Mouse (Mus musculus): ENCODE data around the gene Gm28038.
A peak's percentile ranks its signal among the peaks of the same experiment; 100 is the strongest.

The Gm28038 gene

DNA sequence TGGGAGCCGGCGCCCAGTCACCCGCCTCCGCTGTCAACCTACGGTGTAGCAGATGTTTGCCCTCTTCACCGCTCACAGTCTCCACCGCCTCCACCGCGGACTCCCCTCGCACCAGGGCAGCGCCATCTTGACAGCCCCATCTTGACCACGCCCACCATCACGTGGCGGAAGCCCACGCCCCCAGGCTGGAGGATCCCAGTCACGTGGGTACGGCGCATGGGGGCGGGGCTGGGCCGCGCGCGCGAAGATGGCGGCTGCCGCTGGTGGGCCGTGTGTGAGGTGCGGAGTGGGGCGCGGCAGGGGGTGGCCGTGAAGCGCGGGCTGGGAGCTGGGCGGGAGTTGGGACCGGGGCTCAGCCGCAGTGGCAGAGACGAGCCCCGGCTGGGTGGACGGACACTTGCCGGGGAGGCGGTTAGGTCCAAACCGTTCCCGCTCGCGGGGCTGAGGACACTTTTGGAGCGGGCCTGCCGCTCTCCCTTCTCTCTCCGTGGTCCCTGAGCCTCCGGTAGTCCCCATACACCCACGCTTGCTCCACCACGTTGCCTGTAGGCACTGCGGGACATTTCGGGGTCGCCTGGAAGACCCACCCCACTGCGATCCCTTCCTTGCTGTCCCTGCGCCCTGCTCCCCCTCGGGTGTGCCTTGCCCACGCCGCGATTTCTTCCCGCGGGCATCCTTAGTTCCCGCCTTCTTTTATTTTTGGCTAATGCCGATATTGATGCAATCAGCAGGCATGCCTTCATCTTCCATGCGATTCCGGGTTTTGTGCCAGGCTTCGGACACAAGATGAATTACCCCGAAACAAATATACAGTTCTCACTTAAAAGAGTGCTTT lies 5.6 kb downstream of the Gm28038 start, which contains the start of the genes Dolk and Nup188:
Dolk (minus strand) TSS at position 143 of the 835 bp plus-strand sequence.
Nup188 (plus strand) TSS at position 206 of the 835 bp plus-strand sequence.
- DNase-seq (ENCODE audit: low spot score) = peak; percentile 96

DNA sequence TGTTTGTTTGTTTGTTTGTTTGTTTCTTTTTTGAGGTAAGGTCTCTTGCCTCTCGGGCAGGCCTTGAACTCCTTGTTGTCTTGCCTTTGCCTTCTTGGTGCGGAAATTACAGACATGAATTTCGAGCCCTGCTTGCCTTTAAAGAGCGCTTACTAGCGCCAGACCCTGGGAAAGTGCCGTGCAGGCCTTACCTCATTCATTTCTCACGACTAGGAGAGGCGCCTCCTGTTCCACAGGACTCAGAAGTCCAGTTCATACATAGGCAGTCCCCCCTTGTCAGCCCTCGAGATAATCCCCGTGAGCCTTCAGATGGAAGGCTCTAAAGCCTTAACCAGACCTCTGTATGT lies 6.2 kb downstream of the Gm28038 start:
- no peak for DNase-seq (ENCODE audit: low spot score)

DNA sequence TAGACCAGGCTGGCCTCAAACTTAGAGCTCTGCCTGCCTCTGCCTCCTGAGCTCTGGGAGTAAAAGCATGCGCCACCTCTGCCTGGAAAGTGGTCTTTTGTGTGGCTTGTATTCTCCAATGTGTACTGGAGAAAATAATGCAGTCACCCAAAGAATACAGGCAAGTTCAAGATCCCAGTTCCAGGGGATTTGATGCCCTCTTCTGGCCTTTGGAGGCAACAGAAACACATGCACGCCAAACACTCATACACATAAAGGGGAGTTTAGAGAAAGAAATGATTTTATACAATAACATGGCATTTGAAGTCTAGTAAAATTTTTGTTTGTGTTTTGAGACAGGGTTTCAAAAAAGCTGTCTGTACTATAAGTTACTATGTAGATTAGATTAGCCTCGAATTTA lies 18.7 kb downstream of the Gm28038 start:
- DNase-seq (ENCODE audit: low spot score) = no peak

DNA sequence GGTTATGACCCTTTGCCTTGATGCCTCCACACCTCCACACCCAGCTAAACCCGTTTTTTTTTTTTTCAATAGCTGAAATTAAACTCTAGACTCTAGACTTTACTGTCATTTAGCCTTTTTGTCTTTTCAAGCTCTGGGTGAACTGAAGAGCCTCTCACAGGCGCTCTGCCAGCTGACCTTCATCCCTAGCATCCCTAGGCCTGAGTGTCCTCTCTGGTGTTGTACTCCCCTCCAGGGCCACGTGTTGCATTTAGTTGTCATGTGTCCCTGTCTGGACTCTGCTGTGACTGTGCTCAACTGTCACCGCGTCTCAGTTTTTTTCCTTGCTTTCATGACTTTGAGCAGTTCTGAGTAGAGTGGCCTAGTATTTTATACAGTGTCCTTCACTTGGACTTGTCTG lies 19.1 kb downstream of the Gm28038 start:
- no peak for DNase-seq (ENCODE audit: low spot score)

DNA sequence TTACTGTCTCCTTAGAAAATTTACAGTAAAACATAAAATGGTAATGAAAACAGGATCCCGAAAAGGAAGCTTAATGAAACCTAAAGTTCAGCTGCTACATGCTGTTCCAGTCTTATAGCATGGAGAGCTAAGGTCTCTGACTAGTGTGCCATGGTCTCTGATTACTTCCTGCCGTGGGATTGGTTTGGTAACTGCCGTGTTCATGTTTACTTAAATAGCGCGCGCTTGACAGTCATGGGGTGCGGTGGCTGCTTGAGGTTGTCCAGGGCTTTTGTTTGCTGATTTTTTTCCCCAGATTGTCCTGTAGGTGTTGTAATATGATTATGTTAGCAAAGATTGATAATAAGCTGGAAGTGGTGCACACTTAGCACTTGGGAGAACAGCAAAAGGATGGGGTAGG lies 25.2 kb downstream of the Gm28038 start:
- DNase-seq (ENCODE audit: low spot score) = no peak

DNA sequence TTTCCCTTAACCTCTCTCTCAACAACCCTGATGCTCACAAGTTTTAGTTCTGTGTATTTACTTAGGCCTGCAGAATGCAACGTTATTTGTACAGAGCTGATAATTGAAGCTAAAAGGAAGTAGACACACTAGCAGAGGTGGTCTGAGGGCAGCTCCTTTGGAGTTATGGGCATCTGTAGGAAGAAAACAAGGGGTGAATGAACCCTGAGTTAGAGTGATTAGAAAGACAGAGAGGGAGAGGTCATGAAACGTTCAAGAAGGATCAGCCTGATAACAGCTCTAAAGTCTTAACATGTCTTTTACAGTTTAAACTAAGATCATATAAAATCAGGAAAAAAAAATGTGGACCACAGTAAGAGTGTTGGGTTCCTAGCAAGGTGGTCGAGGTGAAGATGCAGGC lies 28.5 kb downstream of the Gm28038 start:
- no peak for DNase-seq (ENCODE audit: low spot score)

DNA sequence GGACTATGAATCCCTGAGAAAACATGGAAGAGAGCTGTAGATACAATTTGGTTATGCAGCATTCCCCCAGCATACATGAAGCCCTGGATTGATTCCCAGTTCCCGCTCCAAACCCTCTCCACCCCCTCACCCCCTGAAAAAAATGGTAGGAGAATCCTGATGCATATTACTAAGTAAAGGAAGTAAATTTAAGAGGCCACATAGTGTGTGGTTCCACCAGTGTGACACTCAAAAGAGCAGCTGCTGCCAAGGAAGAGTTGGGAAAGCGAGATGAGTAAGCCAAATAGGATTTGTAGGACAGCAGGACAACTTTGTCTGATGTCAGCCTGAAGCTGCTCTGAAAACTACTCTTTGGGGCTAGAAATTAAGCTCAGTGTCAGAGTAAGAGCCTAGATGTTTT lies 30.6 kb downstream of the Gm28038 start:
- DNase-seq (ENCODE audit: low spot score) = no peak

DNA sequence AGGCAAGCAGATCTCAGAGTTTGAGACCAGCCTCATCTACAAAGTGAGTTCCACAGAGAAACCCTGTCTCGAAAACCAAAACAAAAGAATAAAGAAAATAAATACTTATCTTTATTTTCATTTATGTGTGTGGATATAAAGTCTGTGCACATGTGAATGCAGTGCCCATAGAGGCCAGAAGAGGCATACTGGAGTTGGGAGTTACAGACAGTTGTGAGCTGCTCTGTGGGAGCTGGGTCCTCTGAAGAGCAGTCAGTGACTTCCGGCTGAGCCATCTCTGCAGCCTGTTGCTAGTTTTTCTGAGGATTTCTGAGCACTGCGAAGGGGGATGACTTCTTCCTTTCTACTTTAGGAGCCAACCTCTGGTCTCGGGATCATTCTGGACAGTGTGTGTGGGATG lies 35.3 kb downstream of the Gm28038 start:
- no peak for DNase-seq (ENCODE audit: low spot score)

DNA sequence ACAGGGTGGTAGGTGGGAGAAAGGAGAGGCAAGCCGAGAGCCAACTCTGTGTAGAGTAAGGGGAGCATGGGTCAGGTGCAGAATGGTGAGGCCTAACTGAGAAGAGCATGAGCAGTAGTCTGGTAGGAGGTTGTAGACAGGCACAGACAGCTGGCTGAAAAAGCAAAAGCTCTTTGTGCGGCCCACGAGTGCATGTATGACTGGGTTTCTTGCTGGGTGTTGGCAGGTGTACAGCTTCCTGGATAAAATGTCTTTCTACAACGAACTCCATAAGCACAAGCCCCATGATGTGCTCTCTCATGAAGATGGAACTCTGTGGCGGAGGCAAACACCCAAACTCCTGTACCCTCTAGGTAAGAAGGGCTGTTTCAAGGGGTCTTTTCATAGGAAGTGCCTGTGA lies 36.1 kb downstream of the Gm28038 start:
- DNase-seq (ENCODE audit: low spot score) = no peak

DNA sequence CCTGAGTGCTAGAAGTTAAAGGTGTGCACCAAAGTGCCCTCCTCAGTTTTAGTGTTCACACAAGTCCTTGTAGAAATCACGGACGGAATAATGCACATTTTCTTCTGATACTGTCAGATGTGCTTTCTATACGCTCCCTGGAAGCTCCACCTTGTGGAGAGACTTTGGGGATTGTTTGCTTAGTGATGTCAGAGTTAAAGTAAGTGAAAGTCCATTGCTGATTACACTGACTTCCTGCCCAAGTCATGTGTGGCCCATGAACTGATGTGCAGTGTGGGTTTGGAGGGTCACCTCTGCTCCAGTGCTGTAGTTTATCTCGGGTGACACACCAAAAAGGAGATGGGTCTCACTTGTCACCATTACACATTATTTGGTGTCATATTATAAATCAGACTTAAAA lies 38.4 kb downstream of the Gm28038 start:
- no peak for DNase-seq (ENCODE audit: low spot score)

DNA sequence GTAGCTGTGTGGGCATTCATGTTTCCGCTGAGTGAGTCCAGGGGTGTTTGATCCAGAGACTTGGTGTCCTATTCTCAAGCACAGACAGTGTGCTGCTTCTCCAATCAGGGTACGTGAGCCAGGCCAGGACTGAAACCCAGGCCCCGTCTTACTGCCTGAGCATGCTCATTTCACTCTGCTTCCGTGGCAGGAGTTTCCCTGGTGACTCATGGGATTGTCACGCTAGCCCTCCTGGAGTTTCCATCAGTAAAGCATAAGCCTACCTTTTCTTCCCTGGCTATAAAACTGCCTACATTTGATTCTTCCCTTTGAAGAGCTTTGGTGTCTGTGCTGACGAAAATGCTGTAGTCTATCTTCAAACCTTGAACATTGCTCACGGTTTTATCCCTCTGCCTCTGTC lies 42.3 kb downstream of the Gm28038 start:
- DNase-seq (ENCODE audit: low spot score) = no peak

DNA sequence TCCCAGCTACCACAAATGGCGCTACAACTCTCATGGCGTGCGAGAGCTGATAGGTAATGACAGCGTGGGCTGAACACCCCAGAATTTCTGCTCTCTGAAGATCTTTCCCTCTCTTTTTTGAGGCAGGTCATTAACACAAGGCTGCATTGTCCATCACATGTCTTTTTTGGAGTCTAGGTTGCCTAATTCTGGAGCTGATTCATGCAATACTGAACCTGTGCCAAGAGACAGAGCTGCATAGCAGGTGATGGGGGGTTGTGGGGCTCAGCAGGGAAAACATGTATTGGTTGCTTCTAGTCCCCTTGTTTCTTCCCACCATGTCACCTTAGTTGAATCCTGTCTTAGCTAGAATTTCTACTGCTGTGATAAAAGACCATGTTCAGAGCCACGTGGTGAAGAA lies 44.5 kb downstream of the Gm28038 start:
- no peak for DNase-seq (ENCODE audit: low spot score)

DNA sequence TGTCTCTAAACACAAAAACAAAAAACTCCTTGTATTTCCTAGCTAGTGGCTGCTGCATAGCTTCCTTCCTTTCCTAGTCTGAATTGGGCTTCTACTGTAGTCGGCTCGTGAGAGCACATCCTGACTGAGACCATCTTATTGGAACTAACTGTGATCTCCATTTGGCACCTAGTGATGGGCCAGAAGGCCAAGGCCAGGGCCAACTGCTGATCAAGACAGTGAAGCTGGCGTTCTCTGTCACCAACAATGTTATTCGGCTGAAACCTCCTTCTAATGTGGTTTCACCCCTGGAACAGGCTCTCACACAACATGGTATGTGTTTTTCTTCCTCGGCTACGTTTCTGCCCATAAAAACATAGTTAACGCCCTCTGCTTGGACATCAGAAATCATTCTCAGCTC lies 46.4 kb downstream of the Gm28038 start:
- DNase-seq (ENCODE audit: low spot score) = no peak

DNA sequence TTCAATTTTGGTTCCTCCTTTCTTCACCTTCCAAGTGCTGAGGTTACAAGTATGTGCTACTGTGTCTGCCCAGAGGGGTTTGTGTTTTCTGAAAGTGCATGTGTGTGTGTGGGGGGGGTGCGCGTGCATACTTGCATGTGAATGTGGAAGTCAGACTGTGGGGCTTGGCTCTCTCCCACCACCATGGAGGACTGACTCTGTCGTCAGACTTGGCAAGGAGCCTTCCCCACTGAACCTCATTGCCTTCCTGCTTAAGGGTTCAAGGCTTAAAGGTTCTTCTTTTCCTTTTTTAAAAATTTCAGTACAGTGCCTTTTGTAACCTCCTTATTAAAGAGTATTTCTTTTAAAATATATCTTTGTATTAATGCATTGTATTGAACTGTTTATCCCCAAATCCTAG lies 47.9 kb downstream of the Gm28038 start:
- no peak for DNase-seq (ENCODE audit: low spot score)

DNA sequence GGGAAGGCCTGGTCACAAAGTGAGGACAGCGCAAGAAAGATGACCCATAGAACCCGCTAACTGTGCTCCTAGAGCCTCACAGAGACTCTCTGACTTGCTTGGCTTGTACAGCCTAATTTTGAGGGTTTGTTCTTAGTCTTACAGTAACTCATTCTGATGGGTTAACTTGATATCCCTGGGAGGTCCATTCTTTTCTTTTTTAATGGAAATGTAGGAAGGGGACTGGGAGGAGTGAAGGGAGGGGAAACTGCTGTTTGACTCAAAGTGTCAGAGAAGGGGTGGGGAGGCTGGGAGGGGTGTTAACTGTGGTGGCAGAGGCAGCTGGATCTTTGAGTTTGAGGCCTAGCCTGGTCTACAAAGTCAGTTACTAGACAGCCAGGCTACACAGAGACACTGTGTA lies 54.5 kb downstream of the Gm28038 start:
- DNase-seq (ENCODE audit: low spot score) = no peak

DNA sequence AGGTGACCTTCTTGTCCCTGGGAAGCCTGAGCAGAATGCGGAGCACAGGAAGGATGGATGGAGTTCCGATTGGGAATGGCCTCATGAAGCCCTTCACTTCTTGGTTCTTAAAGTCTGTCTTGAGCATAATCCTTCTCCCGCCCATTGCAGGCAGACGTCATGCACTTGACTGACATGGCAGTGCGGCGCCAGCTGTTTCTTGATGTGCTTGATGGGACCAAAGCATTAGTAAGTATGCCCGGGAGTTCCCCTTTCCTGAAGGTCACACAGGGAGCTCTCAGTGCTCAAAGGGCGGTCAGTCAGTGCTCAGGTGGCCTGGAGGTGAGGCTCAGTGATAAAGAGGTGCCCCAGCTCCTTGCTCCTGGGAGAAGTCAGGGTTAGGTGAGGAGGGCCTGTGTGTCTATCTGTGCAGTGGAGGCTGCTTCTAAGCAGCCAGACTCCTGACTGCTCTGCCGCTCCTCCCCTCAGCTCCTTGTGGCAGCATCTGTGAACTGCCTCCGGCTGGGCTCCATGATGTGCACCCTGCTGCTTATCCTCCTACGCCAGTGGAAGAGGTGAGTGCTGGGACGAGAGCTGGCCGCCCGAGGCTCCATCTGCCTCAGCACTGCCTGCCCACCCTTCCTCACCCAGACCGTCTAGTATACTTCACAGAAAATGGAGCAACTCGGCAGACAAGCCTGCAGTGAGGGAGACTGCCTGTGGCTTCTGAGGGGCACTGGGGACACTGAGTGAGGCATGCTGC lies 55.5 kb downstream of the Gm28038 start:
- DNase-seq (ENCODE audit: low spot score) = no peak

DNA sequence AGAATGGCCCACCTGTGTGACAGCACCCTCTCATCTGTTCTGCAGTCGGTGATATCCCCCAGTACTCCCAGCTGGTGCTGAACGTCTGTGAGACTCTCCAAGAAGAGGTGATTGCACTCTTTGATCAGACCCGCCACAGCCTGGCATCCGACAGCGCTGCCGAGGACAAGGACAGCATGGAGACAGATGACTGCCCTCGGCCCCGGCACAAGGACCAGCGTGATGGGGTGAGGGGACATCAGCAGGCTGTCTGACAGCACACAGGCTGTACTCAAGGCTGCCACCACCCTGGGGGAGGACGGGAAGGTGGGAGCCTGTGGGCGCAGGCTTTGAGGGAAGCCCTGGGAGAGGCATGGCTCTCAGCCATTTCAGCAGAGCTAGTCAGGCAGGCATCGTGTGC lies 56.3 kb downstream of the Gm28038 start:
- DNase-seq (ENCODE audit: low spot score) = no peak

DNA sequence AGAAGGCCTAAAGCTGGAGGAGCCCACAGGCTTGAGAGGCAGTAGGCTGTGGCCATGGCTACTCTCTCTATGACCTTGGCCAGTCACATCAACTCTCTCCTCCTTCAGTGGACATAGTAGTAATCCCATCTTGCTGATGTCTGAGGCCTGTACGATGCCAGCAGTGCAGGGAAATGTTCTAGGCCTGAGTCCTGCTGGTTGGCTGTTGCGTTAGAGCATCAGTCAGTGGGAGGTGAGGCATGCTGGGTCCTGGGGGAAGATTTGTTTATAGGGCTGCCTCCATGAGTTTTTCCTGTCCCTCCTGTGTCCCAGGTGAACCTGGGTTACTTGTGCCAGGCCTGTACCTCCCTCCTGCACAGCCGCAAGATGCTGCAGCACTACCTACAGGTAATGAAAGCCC lies 61.2 kb downstream of the Gm28038 start:
- no peak for DNase-seq (ENCODE audit: low spot score)

DNA sequence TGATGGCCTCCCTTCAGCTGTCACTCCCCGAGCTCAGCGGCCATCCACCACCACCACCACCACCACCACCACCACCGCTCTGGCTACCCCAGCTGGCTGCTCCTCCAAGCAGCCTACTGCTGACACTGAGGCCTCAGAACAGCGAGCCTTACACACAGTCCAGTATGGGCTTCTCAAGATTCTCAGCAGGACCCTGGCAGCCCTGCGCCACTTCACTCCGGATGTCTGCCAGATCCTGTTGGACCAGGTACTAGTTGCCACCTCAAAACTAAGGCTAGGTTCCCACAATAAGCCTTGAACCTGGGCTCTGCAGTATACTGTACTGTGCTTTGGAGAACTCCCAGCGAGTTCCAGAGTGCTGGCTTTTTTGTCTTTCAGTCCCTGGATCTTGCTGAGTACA lies 61.7 kb downstream of the Gm28038 start:
- DNase-seq (ENCODE audit: low spot score) = no peak

DNA sequence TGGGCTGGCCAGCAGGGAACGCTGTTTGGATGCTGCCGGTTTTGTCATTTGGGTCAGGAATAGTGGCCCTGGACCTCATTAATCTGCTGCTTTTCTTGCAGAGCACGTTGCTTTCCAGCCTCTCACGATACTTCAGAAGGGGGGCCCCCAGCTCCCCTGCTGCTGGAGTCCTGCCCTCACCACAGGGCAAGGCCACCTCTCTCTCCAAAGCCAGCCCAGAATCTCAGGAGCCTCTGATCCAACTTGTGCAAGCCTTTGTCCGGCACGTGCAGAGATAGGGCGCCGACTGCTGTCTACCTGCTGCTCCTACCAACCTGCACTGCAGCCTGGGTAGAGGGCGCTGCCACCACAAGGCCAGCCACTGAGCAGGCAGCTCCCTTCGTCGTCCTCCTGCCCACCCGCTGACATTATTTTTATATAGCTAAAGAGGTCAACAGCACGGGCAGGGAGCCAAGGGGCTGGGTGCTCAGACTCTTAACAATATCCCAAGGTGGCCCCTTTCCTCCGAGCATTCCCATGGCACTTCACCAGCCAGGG lies 62.8 kb downstream of the Gm28038 start:
- DNase-seq (ENCODE audit: low spot score) = no peak

DNA sequence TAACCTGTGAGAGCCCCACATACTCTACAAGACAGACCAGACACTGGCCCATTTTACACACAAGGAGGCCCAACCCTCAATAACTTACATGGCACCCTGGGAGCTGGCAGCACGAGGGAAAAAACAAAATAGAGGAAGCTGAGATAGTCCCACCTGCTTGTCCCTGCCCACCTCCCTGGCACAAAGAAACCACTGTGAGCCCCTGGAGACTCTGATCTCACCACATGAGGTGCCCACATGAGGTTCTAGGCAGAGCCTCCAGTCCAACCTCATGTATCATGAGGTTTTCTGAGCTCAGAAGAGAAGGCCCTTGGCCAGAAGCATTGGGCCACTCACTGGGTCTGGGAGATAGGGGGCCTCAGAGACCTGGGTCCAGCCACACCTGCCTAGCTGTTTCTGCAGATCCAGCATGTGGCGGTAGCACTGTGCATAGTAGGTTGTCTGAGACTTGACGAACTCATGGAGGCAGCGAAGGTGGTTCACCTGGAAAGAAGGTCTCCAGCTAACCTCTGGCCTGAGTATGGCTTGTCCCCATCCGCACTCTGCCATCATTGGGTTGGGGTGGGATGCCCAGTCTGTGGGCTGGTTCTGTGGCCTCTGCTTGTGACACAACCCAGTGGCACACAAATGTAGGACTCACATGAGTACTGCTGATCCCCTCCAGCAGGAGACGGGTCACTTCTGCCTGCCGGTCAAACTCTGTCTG lies 65.3 kb downstream of the Gm28038 start:
- DNase-seq (ENCODE audit: low spot score) = no peak

DNA sequence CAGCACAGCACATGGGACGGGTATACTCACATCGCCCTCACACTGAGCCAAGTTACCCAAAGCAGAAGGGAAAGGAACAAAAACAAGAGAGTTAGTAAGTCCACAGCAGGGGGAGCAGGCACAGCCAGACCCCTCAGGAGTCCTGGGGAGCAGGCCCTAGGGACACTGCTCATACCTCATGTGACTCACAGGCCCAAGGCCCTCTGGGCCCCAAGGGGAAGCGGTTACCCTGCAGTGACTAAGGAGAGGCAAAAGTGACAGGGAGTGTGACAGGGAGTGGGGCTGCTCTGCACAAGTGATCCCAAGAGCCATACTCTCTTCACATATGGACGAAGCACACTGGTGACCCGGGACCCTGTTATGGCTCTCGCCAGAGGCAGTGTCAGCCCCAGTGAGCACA lies 68.4 kb downstream of the Gm28038 start:
- DNase-seq (ENCODE audit: low spot score) = no peak

Measured in ovary, postnatal 14 days (tissue).